Mouse (Mus musculus): Measurements from ENCODE around the gene Ints6l. TPM values are rescaled to one million over a fixed set of nuclear protein-coding genes. Genes with fewer than 3 reads are reported as not detected.

Ints6l gene
- polyA plus RNA-seq, 1 experiment from 2014 or later, result 28.5 TPM

DNA sequence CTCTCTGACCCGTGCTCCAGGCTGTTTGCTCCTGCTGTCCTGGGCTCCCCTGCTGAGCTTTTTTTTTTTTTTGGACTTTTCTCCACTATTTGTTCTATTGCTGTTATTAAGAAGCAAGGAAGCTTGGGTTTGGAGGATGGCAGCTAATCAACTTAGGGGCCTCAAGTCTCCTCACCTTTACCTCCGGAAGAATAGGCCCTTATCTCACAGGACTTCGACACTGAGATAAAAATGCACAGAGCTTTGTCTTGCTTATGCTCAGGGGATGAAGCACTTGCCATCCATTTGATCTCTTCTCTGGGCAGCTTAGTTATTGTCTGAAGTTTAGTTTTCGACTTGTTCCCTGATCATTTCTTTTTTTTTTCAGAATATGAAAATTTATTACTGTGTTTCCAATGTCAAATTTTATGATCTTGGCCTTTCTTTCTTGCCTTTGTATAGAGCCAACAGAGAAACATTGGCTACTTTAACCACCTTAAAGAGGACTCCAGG is 7.1 kb upstream of the Ints6l start, which contains the start of gene Gm2174:
Gm2174 (plus strand) TSS at position 442 of the 492 bp plus-strand sequence.
- no peak for ATAC-seq (ENCODE audit: insufficient read depth, low FRiP score)
- H3K4me2 ChIP-seq (ENCODE audit: low read depth, low read length), result no peak within 1 kb of the TSS
- WGBS, result 67% methylated on average over 4 of the region's 4 CpGs

DNA sequence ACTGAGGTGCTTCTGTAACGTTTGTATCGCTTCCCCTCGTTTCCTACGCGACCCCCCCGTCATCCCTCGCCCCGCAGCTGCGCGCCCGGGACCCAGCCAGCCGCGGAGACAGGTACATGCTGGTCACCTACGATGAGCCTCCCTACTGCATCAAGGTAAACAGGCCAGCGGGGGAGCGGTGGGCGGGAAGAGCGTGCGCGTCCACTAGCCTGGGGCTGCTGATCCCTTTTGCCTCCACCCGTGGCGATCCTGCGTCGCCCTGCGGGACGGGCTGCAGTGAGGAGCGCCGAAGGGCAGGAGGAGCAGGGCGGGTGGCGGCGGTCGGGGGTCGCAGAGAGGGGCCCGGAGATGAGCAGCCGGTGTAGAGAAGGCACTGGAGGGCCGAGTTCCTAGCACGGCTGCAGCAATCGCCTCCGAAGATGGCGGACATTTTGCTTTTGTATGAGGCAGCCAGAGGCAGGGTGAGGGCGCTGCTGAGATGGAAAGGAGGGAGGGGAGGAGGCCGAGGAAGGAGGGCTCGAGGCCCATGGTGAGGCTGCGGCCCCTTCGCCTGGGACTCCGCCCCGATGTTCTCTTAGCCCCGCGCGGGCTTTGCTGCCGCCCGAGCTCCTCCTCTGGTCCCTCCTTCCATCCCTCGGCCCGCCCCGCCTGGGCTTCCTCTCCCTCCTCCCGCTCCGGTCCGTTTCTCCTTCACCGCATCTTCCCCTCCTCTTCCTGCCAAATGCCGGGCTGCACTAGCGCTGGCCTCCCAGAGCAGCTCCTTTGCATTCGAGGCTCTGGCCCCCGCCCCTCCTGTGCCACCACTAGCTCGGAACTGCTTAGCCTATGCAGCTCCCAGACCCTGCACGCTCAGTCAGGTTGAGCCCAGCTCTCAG is 952 bp downstream of the Ints6l start:
- Histone ChIP-seq H3K9me3 (replicated peaks; ENCODE audit: control insufficient read depth, low read length) (no peaks in the 10 kb centered on the region), H3K27ac (ENCODE audit: low read length) (peak overlapping the region; percentile 91), H3K4me1 (ENCODE audit: control insufficient read depth, insufficient read depth, low read length) (0 out of 2 replicates have a peak, but pooled peaks cover 3% of the 10 kb centered on the region), H3K4me3 (replicated peaks; ENCODE audit: low read length) (peak overlapping the region; percentile 60), H3K9ac (ENCODE audit: low read length) (peak overlapping the region; percentile 85), H3K27me3 (ENCODE audit: control insufficient read depth, insufficient read depth, low read length) (no peaks in the 10 kb centered on the region), H3K4me2 (ENCODE audit: low read depth, low read length) (peak overlapping the region; percentile 54), H3K36me3 (ENCODE audit: control insufficient read depth, insufficient read depth, low read length) (no peaks in the 10 kb centered on the region)
- peak; percentile 97 for ATAC-seq (ENCODE audit: insufficient read depth, low FRiP score)
- WGBS, result 20% methylated on average over 46 of the region's 65 CpGs

More for the DNA sequence above, 7.1 kb upstream of the Ints6l start, which contains the start of gene Gm2174:
- no peaks in the 10 kb centered on the region for H3K4me1 ChIP-seq (ENCODE audit: control insufficient read depth, insufficient read depth, low read length)
- H3K27me3 ChIP-seq (ENCODE audit: control insufficient read depth, insufficient read depth, low read length), result no peaks in the 10 kb centered on the region
- H3K27ac ChIP-seq (ENCODE audit: low read length), result no peak within 1 kb of the TSS
- H3K9me3 ChIP-seq (replicated peaks; ENCODE audit: control insufficient read depth, low read length), result no peaks in the 10 kb centered on the region
- no peaks in the 10 kb centered on the region for H3K36me3 ChIP-seq (ENCODE audit: control insufficient read depth, insufficient read depth, low read length)
- H3K9ac ChIP-seq (ENCODE audit: low read length), result no peak within 1 kb of the TSS
- H3K4me3 ChIP-seq (replicated peaks; ENCODE audit: low read length), result no peak within 1 kb of the TSS

DNA sequence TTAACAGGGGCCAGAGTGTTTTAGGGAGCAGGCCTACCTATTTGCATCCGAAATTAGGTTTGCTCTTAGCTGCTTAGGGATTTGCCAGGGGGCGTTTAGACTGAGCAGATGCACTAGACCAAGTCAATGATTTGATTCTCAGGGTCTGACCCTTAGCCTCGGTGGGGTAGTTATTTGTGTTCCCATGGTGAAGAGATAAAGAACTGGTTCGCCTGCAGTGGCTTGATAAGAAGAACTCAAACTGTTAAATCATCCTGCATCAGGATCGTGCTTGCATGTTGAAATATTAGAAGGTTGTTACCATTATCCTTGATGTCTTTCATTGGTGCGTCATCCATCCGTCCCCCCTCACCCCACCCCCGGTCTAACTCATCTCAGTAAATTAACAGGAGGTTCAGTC is 1.7 kb downstream of the Ints6l start:
- Histone ChIP-seq H3K4me1 (ENCODE audit: control insufficient read depth, insufficient read depth, low read length) (0 out of 2 replicates have a peak, but pooled peaks cover 3% of the 10 kb centered on the region), H3K36me3 (ENCODE audit: control insufficient read depth, insufficient read depth, low read length) (no peaks in the 10 kb centered on the region), H3K4me3 (replicated peaks; ENCODE audit: low read length) (peak overlapping the region; percentile 60), H3K27ac (ENCODE audit: low read length) (peak overlapping the region; percentile 55; the same call in 1 of the 2 replicates), H3K27me3 (ENCODE audit: control insufficient read depth, insufficient read depth, low read length) (no peaks in the 10 kb centered on the region), H3K4me2 (ENCODE audit: low read depth, low read length) (peak overlapping the region; percentile 54), H3K9ac (ENCODE audit: low read length) (peak overlapping the region; percentile 60), H3K9me3 (replicated peaks; ENCODE audit: control insufficient read depth, low read length) (no peaks in the 10 kb centered on the region)
- 13% methylated on average over 8 of the region's 8 CpGs for WGBS
- peak; percentile 8; the same call in 1 of the 2 replicates for ATAC-seq (ENCODE audit: insufficient read depth, low FRiP score)

DNA sequence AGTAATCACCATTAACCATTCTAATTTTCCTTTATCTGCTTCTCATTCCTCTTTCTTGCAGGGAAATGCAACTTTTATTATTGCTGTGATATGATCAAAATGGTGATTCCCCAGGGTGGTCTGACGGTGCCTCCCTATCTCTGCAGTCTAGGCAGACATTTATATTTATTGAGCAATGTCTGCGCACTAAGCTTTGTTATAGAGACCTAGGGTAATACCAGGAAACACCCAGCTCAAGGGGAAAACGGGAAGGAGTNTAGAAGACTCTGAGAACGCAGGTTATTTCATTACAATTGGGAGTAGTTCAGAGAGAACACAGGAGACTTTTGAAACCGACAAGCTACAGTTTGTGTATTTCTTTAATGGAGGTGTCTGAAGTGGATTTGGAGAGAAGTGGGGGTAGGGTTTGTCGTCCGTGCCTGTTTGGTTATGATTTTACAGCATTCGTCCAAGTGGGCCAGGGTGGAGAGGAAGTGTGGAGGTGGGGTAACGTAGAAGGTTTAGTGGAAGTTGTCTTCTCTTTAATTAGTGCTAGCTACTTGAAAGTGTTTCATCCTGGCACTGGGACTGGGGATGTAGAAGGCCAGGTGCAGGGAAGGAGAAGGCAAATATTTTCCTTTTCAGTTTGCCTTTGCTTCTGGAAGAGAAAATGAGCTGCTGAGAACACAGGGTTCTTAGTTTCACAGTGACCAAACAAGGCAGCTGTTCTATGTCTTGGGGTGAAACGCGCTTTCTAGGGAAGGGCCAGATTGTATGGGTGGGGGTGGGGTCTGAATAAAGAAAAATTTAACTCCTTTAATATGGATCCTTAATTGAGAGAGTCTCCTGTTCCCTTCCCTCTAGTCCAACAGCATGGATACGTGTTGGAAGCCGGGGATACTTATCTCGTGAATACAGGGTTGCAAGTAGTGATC is 7.6 kb downstream of the Ints6l start:
- H3K4me2 ChIP-seq (ENCODE audit: low read depth, low read length), result peak overlapping the region; percentile 35; the same call in 1 of the 2 replicates
- H3K4me3 ChIP-seq (replicated peaks; ENCODE audit: low read length), result no peak overlapping the region
- ATAC-seq (ENCODE audit: insufficient read depth, low FRiP score), result 0 out of 2 replicates have a peak, but pooled peaks have one; percentile 29
- H3K4me1 ChIP-seq (ENCODE audit: control insufficient read depth, insufficient read depth, low read length), result peaks cover 11% of the 10 kb centered on the region
- WGBS, result 36% methylated on average over 14 of the region's 14 CpGs
- H3K36me3 ChIP-seq (ENCODE audit: control insufficient read depth, insufficient read depth, low read length), result no peaks in the 10 kb centered on the region
- H3K27me3 ChIP-seq (ENCODE audit: control insufficient read depth, insufficient read depth, low read length), result no peaks in the 10 kb centered on the region
- no peak overlapping the region for H3K9ac ChIP-seq (ENCODE audit: low read length)
- H3K9me3 ChIP-seq (replicated peaks; ENCODE audit: control insufficient read depth, low read length), result no peaks in the 10 kb centered on the region
- H3K27ac ChIP-seq (ENCODE audit: low read length), result peak overlapping the region; percentile 77

DNA sequence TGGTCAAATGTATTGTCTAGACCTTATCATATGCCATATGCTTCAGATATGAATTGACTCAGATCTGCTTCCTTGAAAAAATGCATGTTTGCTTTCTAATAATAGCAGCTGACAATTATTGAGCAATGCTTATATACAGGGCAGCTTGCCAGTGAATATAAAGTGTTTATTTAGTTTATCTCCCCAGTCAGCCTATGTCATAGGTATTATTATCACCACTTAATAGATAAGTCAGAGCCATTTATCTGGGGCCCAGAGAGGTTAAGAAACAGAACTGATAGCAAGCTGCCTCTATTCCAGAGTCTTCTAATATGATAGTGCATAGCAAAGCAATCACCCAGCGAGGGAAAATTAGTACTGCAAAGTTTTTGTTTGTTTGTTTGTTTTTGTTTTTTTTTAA is 10.2 kb downstream of the Ints6l start:
- WGBS, result 50% methylated on average over 1 of the region's 1 CpGs
- no peaks in the 10 kb centered on the region for H3K9me3 ChIP-seq (replicated peaks; ENCODE audit: control insufficient read depth, low read length)
- H3K9ac ChIP-seq (ENCODE audit: low read length), result no peak overlapping the region
- peaks cover 16% of the 10 kb centered on the region for H3K4me1 ChIP-seq (ENCODE audit: control insufficient read depth, insufficient read depth, low read length)
- no peaks in the 10 kb centered on the region for H3K27me3 ChIP-seq (ENCODE audit: control insufficient read depth, insufficient read depth, low read length)
- no peaks in the 10 kb centered on the region for H3K36me3 ChIP-seq (ENCODE audit: control insufficient read depth, insufficient read depth, low read length)
- H3K4me2 ChIP-seq (ENCODE audit: low read depth, low read length), result no peak overlapping the region
- H3K27ac ChIP-seq (ENCODE audit: low read length), result no peak overlapping the region
- no peak overlapping the region for H3K4me3 ChIP-seq (replicated peaks; ENCODE audit: low read length)
- ATAC-seq (ENCODE audit: insufficient read depth, low FRiP score), result no peak

DNA sequence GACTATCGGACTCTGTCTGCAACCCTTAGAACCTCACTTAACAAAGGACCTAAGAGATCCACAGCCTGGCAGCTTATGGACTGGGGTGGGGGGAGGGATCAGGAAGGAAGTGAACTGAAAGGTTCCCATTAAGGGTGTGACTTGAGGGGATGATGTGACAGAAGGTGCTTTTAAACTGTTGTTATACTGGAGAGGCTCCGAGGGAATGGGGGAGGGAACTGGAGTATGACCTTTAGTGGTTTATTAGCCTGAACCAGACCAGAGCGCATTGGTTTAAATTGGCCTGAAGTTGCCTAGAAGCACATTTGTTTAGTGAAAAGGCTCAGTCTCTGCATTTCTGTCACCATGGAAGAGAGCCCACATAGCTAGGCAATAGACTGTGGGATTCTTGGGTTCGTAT is 13.0 kb downstream of the Ints6l start:
- Histone ChIP-seq H3K9ac (ENCODE audit: low read length) (no peak overlapping the region), H3K36me3 (ENCODE audit: control insufficient read depth, insufficient read depth, low read length) (no peaks in the 10 kb centered on the region), H3K9me3 (replicated peaks; ENCODE audit: control insufficient read depth, low read length) (no peaks in the 10 kb centered on the region), H3K4me1 (ENCODE audit: control insufficient read depth, insufficient read depth, low read length) (peaks cover 8% of the 10 kb centered on the region; the same call in 1 of the 2 replicates), H3K27ac (ENCODE audit: low read length) (peak overlapping the region; percentile 46; the same call in 1 of the 2 replicates), H3K4me3 (replicated peaks; ENCODE audit: low read length) (no peak overlapping the region), H3K27me3 (ENCODE audit: control insufficient read depth, insufficient read depth, low read length) (no peaks in the 10 kb centered on the region), H3K4me2 (ENCODE audit: low read depth, low read length) (no peak overlapping the region)
- no peak for ATAC-seq (ENCODE audit: insufficient read depth, low FRiP score)
- WGBS, result 51% methylated on average over 4 of the region's 4 CpGs

DNA sequence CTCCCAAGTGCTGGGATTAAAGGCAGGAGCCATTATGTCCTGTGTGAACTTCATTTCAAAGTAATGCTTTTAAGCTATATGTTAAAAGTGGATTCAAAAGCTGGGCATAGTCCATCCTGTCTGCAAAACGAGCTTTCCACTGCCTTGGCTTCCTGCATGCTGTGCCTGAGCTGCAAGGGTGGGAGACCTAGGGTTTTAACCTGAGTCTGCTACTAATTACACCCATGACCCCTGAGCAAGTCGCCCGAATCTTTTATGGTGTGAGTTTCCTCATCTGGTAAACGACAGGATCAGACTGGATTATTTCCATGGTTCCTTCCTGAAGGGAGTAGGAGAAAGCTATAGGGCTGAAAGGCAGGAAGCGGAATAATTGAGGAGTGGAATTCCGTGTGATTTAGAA is 13.8 kb downstream of the Ints6l start:
- Histone ChIP-seq H3K9ac (ENCODE audit: low read length) (no peak overlapping the region), H3K4me2 (ENCODE audit: low read depth, low read length) (no peak overlapping the region), H3K27ac (ENCODE audit: low read length) (no peak overlapping the region), H3K36me3 (ENCODE audit: control insufficient read depth, insufficient read depth, low read length) (no peaks in the 10 kb centered on the region), H3K4me3 (replicated peaks; ENCODE audit: low read length) (no peak overlapping the region), H3K27me3 (ENCODE audit: control insufficient read depth, insufficient read depth, low read length) (no peaks in the 10 kb centered on the region), H3K4me1 (ENCODE audit: control insufficient read depth, insufficient read depth, low read length) (peaks cover 7% of the 10 kb centered on the region; the same call in 1 of the 2 replicates), H3K9me3 (replicated peaks; ENCODE audit: control insufficient read depth, low read length) (no peaks in the 10 kb centered on the region)
- no peak for ATAC-seq (ENCODE audit: insufficient read depth, low FRiP score)
- 51% methylated on average over 6 of the region's 6 CpGs for WGBS

DNA sequence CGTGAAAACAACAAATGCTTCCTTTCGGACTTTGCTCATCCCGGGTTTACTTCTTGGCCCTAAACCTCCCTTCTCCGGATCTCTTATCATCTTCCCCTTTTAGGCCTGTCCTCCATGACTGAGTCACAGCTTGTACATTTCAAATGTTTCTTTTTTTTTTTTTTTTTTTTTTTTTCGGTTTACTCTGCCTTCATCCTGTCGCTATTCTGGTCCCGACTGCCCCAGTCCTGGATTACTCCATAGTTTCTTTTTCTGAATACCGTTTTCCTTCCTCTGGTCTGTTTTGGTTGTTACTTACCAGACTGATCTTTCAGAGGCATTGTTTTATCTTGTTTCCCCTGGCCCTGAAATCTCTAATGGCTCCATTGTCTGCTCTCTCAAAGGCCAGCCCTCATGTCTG is 19.4 kb downstream of the Ints6l start:
- no peak overlapping the region for H3K4me3 ChIP-seq (replicated peaks; ENCODE audit: low read length)
- H3K4me1 ChIP-seq (ENCODE audit: control insufficient read depth, insufficient read depth, low read length), result no peaks in the 10 kb centered on the region
- no peaks in the 10 kb centered on the region for H3K9me3 ChIP-seq (replicated peaks; ENCODE audit: control insufficient read depth, low read length)
- H3K36me3 ChIP-seq (ENCODE audit: control insufficient read depth, insufficient read depth, low read length), result no peaks in the 10 kb centered on the region
- 46% methylated on average over 8 of the region's 8 CpGs for WGBS
- no peak overlapping the region for H3K27ac ChIP-seq (ENCODE audit: low read length)
- no peak overlapping the region for H3K9ac ChIP-seq (ENCODE audit: low read length)
- no peak for ATAC-seq (ENCODE audit: insufficient read depth, low FRiP score)
- no peaks in the 10 kb centered on the region for H3K27me3 ChIP-seq (ENCODE audit: control insufficient read depth, insufficient read depth, low read length)
- no peak overlapping the region for H3K4me2 ChIP-seq (ENCODE audit: low read depth, low read length)
